Mouse (Mus musculus) lung, postnatal 0 days (tissue): ENCODE data around the gene Tmigd3.

Experiments used
- CTCF ChIP-seq: IDR thresholded peaks from 2 replicates; pipeline ENCODE4 v1.5.1; 2016; ENCODE audit warnings: antibody characterized with exemption, mild to moderate bottlenecking
- EP300 ChIP-seq: IDR thresholded peaks from 2 replicates; pipeline ENCODE4 v1.6.1; 2016; ENCODE audit warnings: antibody characterized with exemption, mild to moderate bottlenecking, control low read depth

- no peak for TF ChIP-seq CTCF
- no peak for TF ChIP-seq EP300
Observed at GRCm38 (mm10) chr3:105823609-105824008, 47.1 kb upstream of the Tmigd3 start.
